Mouse (Mus musculus) induced T-regulatory cell, adult 2 months (primary cell): ENCODE results near the gene Fscn2.
"Not testable (repeated sequence)": the region's sequence is repeated elsewhere in the genome, so short reads cannot be mapped to it uniquely, and the experiment has no call there.

Experiments used
- DNase-seq: peaks from one replicate; pipeline ENCODE4 v3.0.0-alpha.2; 2012; ENCODE audit warnings: low read depth

Fscn2 gene

GRCm38 (mm10) chr11:120346383-120347034 is 14.8 kb upstream of the Fscn2 start:
- DNase-seq, result not testable (repeated sequence)

DNA sequence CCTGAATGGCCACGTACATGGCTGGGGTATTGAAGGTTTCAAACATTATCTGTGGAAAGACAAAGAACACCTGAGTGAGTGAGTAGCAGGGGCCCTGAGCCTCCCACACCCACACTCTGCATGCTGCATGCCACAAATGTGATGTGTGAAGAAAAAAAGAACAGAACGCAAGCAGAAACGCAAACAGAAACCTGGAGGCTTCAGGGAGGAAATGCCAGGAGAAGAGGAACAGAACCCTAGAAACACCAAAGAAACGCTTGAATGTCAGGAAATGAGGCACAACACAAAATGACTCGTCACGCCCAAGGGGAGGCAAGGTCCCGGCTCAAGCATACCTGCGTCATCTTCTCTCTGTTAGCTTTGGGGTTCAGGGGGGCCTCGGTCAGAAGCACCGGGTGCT is 14.0 kb upstream of the Fscn2 start:
- DNase-seq, result peak; percentile 76

GRCm38 (mm10) chr11:120347791-120348683 is 13.3 kb upstream of the Fscn2 start, which contains the start of gene Actg1:
Gene Actg1 (minus strand): TSS chr11:120348542.
- peak; percentile 94 for DNase-seq

DNA sequence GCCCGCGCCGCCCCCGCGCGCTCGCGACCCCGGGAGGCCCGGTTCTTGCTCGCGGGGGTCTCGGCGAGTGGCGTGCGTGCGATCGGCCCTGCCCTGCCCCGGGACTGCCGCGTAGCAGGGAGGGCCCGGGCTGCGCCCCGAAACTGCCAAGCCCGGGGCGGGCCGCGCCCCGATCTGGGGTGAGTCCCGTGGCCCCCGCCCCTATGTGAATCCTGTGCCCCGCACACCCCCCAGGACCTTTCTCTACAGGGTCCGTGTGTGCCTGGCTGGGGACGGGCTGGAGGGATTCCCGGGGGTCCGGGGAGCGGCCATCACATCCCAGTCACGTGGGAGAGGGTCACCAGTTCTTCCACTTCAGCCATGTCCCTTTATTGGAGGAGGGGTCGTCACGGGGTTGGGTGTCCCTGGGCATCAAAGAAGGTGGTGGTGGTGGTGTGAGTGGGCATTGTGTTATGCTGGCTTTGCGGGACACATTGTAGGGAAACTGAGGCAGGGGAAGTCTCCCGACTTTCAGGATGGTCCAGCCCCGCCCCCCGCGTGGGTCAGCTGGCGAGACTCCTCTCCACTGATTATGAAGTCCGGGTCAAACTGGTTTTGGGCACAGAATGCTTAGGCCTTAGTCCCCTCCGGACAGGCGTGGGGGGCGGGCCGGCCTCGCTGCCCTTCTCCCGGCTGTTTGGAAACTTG is 12.5 kb upstream of the Fscn2 start:
- no peak for DNase-seq

DNA sequence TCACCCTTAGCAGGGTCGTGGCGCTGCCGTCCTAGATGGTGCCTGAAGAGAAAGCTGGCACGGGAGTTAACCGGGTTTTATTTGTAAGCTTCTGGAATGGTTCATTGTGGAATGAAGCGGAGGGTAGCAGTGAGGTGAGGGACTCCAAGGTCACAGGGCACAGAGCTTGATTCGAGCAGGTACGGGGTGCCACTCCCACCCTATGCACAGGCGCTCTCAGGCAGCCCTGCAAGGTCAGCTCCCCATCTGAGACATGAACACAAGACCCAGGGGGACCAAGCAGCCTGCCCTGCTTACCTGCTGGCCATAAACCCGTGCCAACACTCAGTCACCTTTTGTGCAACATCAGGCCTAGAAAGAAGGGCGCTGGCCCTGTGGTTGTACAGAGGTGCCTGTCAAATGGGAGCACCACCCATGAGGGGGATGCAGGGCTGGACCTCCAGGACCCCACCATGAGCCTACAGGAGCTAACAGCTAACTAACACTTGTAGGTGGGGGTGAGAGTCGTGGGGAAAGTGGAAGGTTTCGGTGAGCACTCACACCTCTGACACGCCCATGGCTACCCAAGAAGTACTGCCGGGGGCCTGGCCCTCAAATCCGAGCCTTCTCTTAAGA is 11.9 kb upstream of the Fscn2 start:
- no peak for DNase-seq

DNA sequence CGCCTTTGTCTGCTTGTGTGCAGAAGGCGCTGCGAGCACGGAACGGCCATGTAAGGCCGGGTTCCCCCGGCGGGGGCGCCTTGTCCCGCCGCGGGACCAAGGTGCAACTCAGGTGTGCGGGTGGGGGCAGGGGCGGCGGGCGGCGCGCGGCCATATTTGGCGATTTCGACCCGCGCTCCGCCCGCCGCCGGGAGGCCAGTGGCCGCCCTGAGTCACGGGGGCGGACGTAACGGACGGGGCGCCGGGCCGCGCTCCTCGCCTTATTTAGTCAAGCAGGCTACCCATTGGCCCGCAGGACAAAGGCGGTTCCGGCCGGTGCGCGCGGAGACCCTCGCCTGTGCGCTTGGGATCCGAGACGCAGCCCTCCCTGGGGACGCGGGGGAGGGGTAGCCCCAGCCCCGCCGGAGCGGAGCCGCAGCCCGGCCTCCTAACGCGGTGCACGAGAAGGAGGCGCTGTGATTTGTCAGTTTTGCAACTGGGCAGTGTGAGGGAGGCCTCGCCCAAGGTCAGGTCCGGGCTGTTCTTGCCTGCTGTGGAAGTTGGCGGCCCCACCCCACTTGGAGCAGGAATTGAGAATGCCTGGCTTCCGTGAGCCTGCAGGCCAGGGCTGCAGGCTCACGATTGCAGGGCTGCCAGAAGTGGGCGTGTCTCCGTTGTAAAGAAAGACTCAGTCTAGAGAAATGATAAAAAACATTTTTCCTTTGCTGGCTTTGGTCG is 11.2 kb upstream of the Fscn2 start:
- DNase-seq, result peak; percentile 89

GRCm38 (mm10) chr11:120350711-120351110 is 10.6 kb upstream of the Fscn2 start:
- DNase-seq, result no peak

- DNase-seq, result peak; percentile 52
Observed at GRCm38 (mm10) chr11:120351250-120352092, 9.9 kb upstream of the Fscn2 start.

DNA sequence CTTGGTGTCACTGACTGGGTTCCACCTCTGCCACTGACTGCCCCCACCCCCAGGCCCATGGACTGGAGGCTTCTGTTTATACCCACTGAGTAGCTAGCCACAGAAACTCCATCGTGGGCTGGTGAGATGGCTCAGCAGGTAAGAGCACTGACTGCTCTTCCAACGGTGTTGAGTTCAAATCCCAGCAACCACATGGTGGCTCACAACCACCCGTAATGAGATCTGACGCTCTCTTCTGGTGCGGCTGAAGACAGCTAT is 9.3 kb upstream of the Fscn2 start:
- not testable (repeated sequence) for DNase-seq

- DNase-seq, result peak; percentile 44
Observed at GRCm38 (mm10) chr11:120352571-120353290, 8.6 kb upstream of the Fscn2 start.

DNA sequence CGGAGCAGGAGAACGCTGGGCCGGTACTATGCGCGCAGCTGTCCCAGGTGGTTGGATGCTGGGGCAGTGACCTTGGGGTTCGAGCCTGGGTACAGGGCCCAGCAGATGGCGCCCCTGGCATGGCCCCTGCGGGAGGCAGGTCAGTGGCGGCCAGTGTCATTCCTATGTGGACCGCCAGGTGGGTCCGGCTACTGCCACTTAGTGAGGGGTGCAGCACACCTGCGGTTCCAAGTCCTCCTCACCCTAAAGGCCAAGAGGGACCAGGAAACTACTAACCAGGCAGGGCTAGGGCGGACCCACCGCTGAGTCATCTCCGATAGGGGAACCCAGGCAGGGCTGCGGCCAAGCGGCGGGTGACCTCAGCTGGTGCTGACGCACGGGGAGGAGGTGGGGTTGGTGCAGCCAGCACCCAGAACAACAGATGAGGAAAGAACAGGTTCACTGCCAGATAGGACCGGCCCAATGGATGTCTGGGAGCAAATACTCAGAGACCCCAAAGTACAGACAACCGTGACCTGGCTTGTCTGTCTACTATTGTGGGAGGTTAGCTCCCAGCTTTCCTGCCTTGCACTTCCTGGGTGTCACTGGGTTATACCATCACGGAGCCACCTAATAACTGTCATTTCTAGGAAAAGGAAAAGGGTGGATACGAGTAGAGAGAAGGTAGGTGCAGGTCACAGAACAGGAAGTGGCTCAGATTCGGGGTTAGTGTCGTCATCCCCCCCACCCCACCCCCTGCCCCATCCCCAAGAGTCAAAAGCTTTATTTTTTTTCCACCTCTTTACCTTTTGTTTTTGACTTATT is 7.6 kb upstream of the Fscn2 start:
- peak; percentile 95 for DNase-seq

GRCm38 (mm10) chr11:120354304-120355276 is 6.7 kb upstream of the Fscn2 start:
- peak; percentile 40 for DNase-seq

GRCm38 (mm10) chr11:120355277-120356039 is 5.9 kb upstream of the Fscn2 start:
- peak; percentile 38 for DNase-seq

GRCm38 (mm10) chr11:120356319-120356840 is 5.0 kb upstream of the Fscn2 start:
- peak; percentile 46 for DNase-seq

DNA sequence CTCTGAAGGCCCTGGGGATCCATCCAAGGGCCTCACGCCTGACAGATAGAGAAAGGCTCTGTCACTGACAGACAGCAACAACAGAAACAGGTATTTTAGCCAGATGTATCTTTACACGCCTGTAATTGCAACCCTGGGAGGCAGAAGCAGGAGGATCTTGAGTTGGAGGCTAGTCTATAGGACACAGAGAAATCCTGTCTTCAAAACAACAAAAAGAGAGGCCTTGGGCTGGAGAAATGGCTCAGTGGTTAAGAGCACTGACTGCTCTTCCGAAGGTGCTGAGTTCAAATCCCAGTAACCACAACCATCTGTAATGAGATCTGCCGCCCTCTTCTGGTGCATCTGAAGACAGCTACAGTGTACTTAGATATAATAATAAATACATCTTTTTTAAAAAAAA is 4.4 kb upstream of the Fscn2 start:
- DNase-seq, result no peak

- peak; percentile 41 for DNase-seq
Observed at GRCm38 (mm10) chr11:120357791-120358401, 3.4 kb upstream of the Fscn2 start.

GRCm38 (mm10) chr11:120359391-120359790 is 1.9 kb upstream of the Fscn2 start:
- DNase-seq, result no peak
